ENCODE assay signal across 28 mouse cellular contexts in the genomic region with DNA sequence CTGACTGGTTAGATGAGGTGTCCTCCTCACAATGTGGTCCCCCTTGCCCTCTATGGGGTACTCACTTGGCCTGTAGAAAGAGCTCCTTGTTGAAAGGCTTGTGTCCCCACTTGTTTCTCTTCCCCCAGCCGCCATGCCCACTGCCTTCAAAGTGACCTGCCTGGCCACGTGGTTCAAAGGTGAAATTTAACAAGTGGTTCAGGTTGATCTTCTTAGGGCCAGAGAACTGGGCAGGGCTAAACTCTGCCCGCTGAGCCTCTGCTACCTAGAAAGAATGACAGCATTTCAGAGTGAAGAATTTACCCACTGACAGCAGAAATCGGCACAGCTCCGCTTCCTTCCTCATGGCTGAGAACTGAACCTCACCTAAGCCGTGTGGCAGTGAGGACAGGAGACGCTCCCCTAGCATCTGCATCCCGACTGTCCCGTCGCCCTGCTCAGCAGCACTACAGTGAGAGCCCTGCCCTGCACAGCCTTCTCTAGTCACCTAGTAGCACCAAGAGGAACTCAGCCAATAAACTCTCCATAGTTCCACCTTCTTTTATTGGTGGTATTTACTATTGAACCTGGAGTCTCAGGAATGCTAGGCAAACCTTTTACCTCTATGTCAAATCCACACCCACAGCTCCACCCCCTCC. TPM values are rescaled to one million over a fixed set of nuclear protein-coding genes. Genes with fewer than 3 reads are reported as not detected.
A peak's percentile ranks its signal among the peaks of the same experiment; 100 is the strongest.
DNase-seq lines count a peak whose midpoint lies in the region; ATAC-seq and TF ChIP-seq lines count a peak whose summit lies in the region.
"Had no signal": no experiment of that assay in that cellular context is flagged by ENCODE, and none has a peak within 500 bp of the region (broad histone marks: within the 10 kb centered on the region; RNA-seq: fewer than 3 reads in every experiment).

No protein-coding gene starts in this region.

- no peak for TF ChIP-seq CTCF in kidney, adult 2 months (conservative IDR thresholded peaks at IDR 0.05; ENCODE audit: insufficient read depth, insufficient read length, low read depth, low read length)
- TF ChIP-seq CTCF in intestine, postnatal 0 days (IDR thresholded peaks at IDR 0.05; ENCODE audit: low read depth) = no peak
- TF ChIP-seq CTCF in cerebellum, adult 2 months (IDR thresholded peaks at IDR 0.05; ENCODE audit: borderline replicate concordance, insufficient read depth, low read depth, low read length) = no peak

- H3K4me2 ChIP-seq in liver, embryonic 13.5 days = no peak overlapping the region
- no peak overlapping the region for H3K4me2 ChIP-seq in liver, embryonic 11.5 days
- no peak overlapping the region for H3K4me2 ChIP-seq in intestine, postnatal 0 days (replicated peaks; ENCODE audit: low read depth)
- H3K4me2 ChIP-seq: embryonic facial prominence, embryonic 13.5 days; forebrain, embryonic 13.5 days; heart, embryonic 12.5 days; heart, embryonic 15.5 days; hindbrain, embryonic 13.5 days had no signal

- no peak overlapping the region for H3K4me3 ChIP-seq in kidney, adult 2 months (ENCODE audit: insufficient read depth, low read depth, low read length)
- no peak overlapping the region for H3K4me3 ChIP-seq in liver, embryonic 13.5 days (replicated peaks)
- no peak overlapping the region for H3K4me3 ChIP-seq in liver, embryonic 11.5 days (ENCODE audit: low read depth, low read length)
- no peak overlapping the region for H3K4me3 ChIP-seq in intestine, postnatal 0 days (ENCODE audit: low read depth, low read length)
- H3K4me3 ChIP-seq in cerebellum, adult 2 months (replicated peaks; ENCODE audit: insufficient read depth, low read depth, low read length) = no peak overlapping the region
- H3K4me3 ChIP-seq: embryonic facial prominence, embryonic 10.5 days; embryonic facial prominence, embryonic 13.5 days; erythroblast, embryonic 14.5 days; forebrain, embryonic 13.5 days; heart, embryonic 12.5 days; heart, embryonic 15.5 days; hindbrain, embryonic 10.5 days; hindbrain, embryonic 13.5 days had no signal

- peaks cover 3% of the 10 kb centered on the region for H3K36me3 ChIP-seq in kidney, adult 2 months (ENCODE audit: control insufficient read depth, insufficient read depth, low read length)
- peaks cover 72% of the 10 kb centered on the region for H3K36me3 ChIP-seq in liver, embryonic 13.5 days
- peaks cover 49% of the 10 kb centered on the region for H3K36me3 ChIP-seq in liver, embryonic 11.5 days (ENCODE audit: control insufficient read depth, insufficient read depth, low read length)
- peaks cover 54% of the 10 kb centered on the region for H3K36me3 ChIP-seq in intestine, postnatal 0 days (ENCODE audit: control insufficient read depth, insufficient read depth)

- WGBS in kidney, adult 2 months = 71% methylated on average over 10 of the region's 10 CpGs
- 92% methylated on average over 10 of the region's 10 CpGs for WGBS in liver, embryonic 13.5 days (ENCODE audit: insufficient replicate concordance)
- 91% methylated on average over 10 of the region's 10 CpGs for WGBS in liver, embryonic 11.5 days
- 62% methylated on average over 10 of the region's 10 CpGs for WGBS in intestine, postnatal 0 days
- WGBS in cerebellum, adult 2 months = 88% methylated on average over 10 of the region's 10 CpGs

- peak overlapping the region; percentile 12; the same call in 1 of the 2 replicates for H3K27ac ChIP-seq in kidney, adult 2 months (ENCODE audit: insufficient read depth, low read depth, low read length)
- no peak overlapping the region for H3K27ac ChIP-seq in liver, embryonic 13.5 days
- no peak overlapping the region for H3K27ac ChIP-seq in liver, embryonic 11.5 days (ENCODE audit: low read depth, low read length)
- H3K27ac ChIP-seq in intestine, postnatal 0 days (ENCODE audit: low read depth, low read length) = peak overlapping the region; percentile 15; the same call in 1 of the 2 replicates
- no peak overlapping the region for H3K27ac ChIP-seq in cerebellum, adult 2 months (ENCODE audit: insufficient read depth, low read length)
- H3K27ac ChIP-seq: embryonic facial prominence, embryonic 10.5 days; embryonic facial prominence, embryonic 13.5 days; forebrain, embryonic 13.5 days; heart, embryonic 15.5 days; hindbrain, embryonic 10.5 days; hindbrain, embryonic 13.5 days had no signal

- peak; percentile 71 for DNase-seq in kidney, adult 2 months
- no peak for DNase-seq in kidney, postnatal 10 days
- DNase-seq in liver, embryonic 13.5 days = no peak
- no peak for DNase-seq in liver, embryonic 11.5 days (ENCODE audit: low spot score)
- DNase-seq in cerebellum, adult 2 months = no peak
- DNase-seq: adrenal gland, adult 2 months; adrenal gland, postnatal 14 days; cerebellum, adult 11 months; cerebellum, adult 8-10 months; cerebellum, postnatal 10 days; cerebellum, postnatal 36 days; embryo, embryonic 11 days; gastrocnemius, postnatal 25 days; heart, adult 18-20 months; heart, postnatal 10 days; heart, postnatal 36 days had no signal

- no peak for ATAC-seq in liver, embryonic 13.5 days (ENCODE audit: low read depth)
- ATAC-seq in liver, embryonic 11.5 days (replicated peaks; ENCODE audit: low FRiP score) = no peak
- peak; percentile 31; the same call in 1 of the 2 replicates for ATAC-seq in intestine, postnatal 0 days
- ATAC-seq: CD4-positive, CD25-positive, alpha-beta regulatory T cell, adult 4 months; forebrain, embryonic 13.5 days; forebrain, embryonic 16.5 days; hindbrain, embryonic 16.5 days had no signal

- H3K9ac ChIP-seq in liver, embryonic 13.5 days = 0 out of 2 replicates have a peak overlapping the region, but pooled peaks have one; percentile 3
- H3K9ac ChIP-seq in liver, embryonic 11.5 days (ENCODE audit: low read depth, low read length) = no peak overlapping the region
- H3K9ac ChIP-seq in intestine, postnatal 0 days (ENCODE audit: low read depth, low read length) = no peak overlapping the region
- H3K9ac ChIP-seq: embryonic facial prominence, embryonic 13.5 days; forebrain, embryonic 13.5 days; heart, embryonic 12.5 days; heart, embryonic 15.5 days; hindbrain, embryonic 13.5 days had no signal

- H3K4me1 ChIP-seq in kidney, adult 2 months (ENCODE audit: control insufficient read depth, insufficient read depth, low read length) = peaks cover 20% of the 10 kb centered on the region; the same call in 1 of the 2 replicates
- peaks cover 48% of the 10 kb centered on the region for H3K4me1 ChIP-seq in liver, embryonic 13.5 days (replicated peaks)
- peaks cover 10% of the 10 kb centered on the region for H3K4me1 ChIP-seq in liver, embryonic 11.5 days (replicated peaks; ENCODE audit: control insufficient read depth, insufficient read depth, low read length)
- H3K4me1 ChIP-seq in intestine, postnatal 0 days (replicated peaks; ENCODE audit: control insufficient read depth, insufficient read depth, low read length) = no peaks in the 10 kb centered on the region
- no peaks in the 10 kb centered on the region for H3K4me1 ChIP-seq in cerebellum, adult 2 months (ENCODE audit: control insufficient read depth, insufficient read depth, low read length)
- H3K4me1 ChIP-seq: embryonic facial prominence, embryonic 10.5 days; embryonic facial prominence, embryonic 13.5 days; forebrain, embryonic 13.5 days; heart, embryonic 15.5 days; hindbrain, embryonic 10.5 days; hindbrain, embryonic 13.5 days had no signal

- no peaks in the 10 kb centered on the region for H3K9me3 ChIP-seq in liver, embryonic 13.5 days (replicated peaks)
- H3K9me3 ChIP-seq in liver, embryonic 11.5 days (ENCODE audit: control insufficient read depth, low read length) = no peaks in the 10 kb centered on the region
- H3K9me3 ChIP-seq in intestine, postnatal 0 days (ENCODE audit: control insufficient read depth) = no peaks in the 10 kb centered on the region
- H3K9me3 ChIP-seq: embryonic facial prominence, embryonic 10.5 days; embryonic facial prominence, embryonic 13.5 days; forebrain, embryonic 13.5 days; heart, embryonic 12.5 days; heart, embryonic 15.5 days; hindbrain, embryonic 10.5 days; hindbrain, embryonic 13.5 days had no signal

- TF ChIP-seq POLR2A in kidney, adult 2 months (IDR thresholded peaks at IDR 0.05; ENCODE audit: low read depth, low read length) = no peak
- TF ChIP-seq POLR2A in cerebellum, adult 2 months (IDR thresholded peaks at IDR 0.05; ENCODE audit: borderline replicate concordance, insufficient read depth, low read length) = no peak

- no peaks in the 10 kb centered on the region for H3K27me3 ChIP-seq in kidney, adult 2 months (replicated peaks; ENCODE audit: control insufficient read depth, insufficient read depth, low read length)
- H3K27me3 ChIP-seq in liver, embryonic 13.5 days = no peaks in the 10 kb centered on the region
- no peaks in the 10 kb centered on the region for H3K27me3 ChIP-seq in liver, embryonic 11.5 days (replicated peaks; ENCODE audit: control insufficient read depth, insufficient read depth, low read length)
- H3K27me3 ChIP-seq in intestine, postnatal 0 days (replicated peaks; ENCODE audit: control insufficient read depth, insufficient read depth, low read length) = no peaks in the 10 kb centered on the region
- no peaks in the 10 kb centered on the region for H3K27me3 ChIP-seq in cerebellum, adult 2 months (ENCODE audit: control insufficient read depth, insufficient read depth, low read length)
- H3K27me3 ChIP-seq: embryonic facial prominence, embryonic 13.5 days; forebrain, embryonic 13.5 days; heart, embryonic 12.5 days; heart, embryonic 15.5 days; hindbrain, embryonic 13.5 days had no signal

RNA-seq across cellular contexts. Expression of a gene that starts 15.7 kb away (rescaled TPM):
- polyA plus RNA-seq in kidney, adult 2 months (2012; rRNA removed) = 129 and 144 TPM in 2 replicates
- 122 and 126 TPM in 2 replicates for polyA plus RNA-seq in liver, embryonic 13.5 days (2015; fragmentation: Nextera tagmentation; extraction: Ambion mirVana)
- polyA plus RNA-seq in liver, embryonic 11.5 days (2014; fragmentation: Nextera tagmentation; extraction: Ambion mirVana) = 72.2 and 76.8 TPM in 2 replicates
- 64.9 and 69.1 TPM in 2 replicates for polyA plus RNA-seq in intestine, postnatal 0 days (2015; fragmentation: Nextera tagmentation; extraction: Ambion mirVana)
- polyA plus RNA-seq in cerebellum, adult 2 months (2012; rRNA removed) = 141 and 151 TPM in 2 replicates

RNA-seq across cellular contexts. Expression of a gene that starts 21.4 kb away (rescaled TPM):
- 132 and 160 TPM in 2 replicates for polyA plus RNA-seq in kidney, adult 2 months (2012; rRNA removed)
- polyA plus RNA-seq in liver, embryonic 13.5 days (2015; fragmentation: Nextera tagmentation; extraction: Ambion mirVana) = 120 and 127 TPM in 2 replicates
- polyA plus RNA-seq in liver, embryonic 11.5 days (2014; fragmentation: Nextera tagmentation; extraction: Ambion mirVana) = 171 and 181 TPM in 2 replicates
- 75.7 and 77.1 TPM in 2 replicates for polyA plus RNA-seq in intestine, postnatal 0 days (2015; fragmentation: Nextera tagmentation; extraction: Ambion mirVana)
- 168 and 177 TPM in 2 replicates for polyA plus RNA-seq in cerebellum, adult 2 months (2012; rRNA removed)

RNA-seq across cellular contexts. Expression of a gene that starts 22.4 kb away (rescaled TPM):
- polyA plus RNA-seq in kidney, adult 2 months (2012; rRNA removed) = 19.5 and 25.1 TPM in 2 replicates
- 38.1 and 42.0 TPM in 2 replicates for polyA plus RNA-seq in liver, embryonic 13.5 days (2015; fragmentation: Nextera tagmentation; extraction: Ambion mirVana)
- 62.7 and 67.9 TPM in 2 replicates for polyA plus RNA-seq in liver, embryonic 11.5 days (2014; fragmentation: Nextera tagmentation; extraction: Ambion mirVana)
- 31.3 and 32.4 TPM in 2 replicates for polyA plus RNA-seq in intestine, postnatal 0 days (2015; fragmentation: Nextera tagmentation; extraction: Ambion mirVana)
- polyA plus RNA-seq in cerebellum, adult 2 months (2012; rRNA removed) = 39.5 and 39.8 TPM in 2 replicates

RNA-seq across cellular contexts. Expression of a gene that starts 43.8 kb away (rescaled TPM):
- 108 and 129 TPM in 2 replicates for polyA plus RNA-seq in kidney, adult 2 months (2012; rRNA removed)
- polyA plus RNA-seq in liver, embryonic 13.5 days (2015; fragmentation: Nextera tagmentation; extraction: Ambion mirVana) = 744 and 768 TPM in 2 replicates
- polyA plus RNA-seq in liver, embryonic 11.5 days (2014; fragmentation: Nextera tagmentation; extraction: Ambion mirVana) = 1,214 and 1,307 TPM in 2 replicates
- polyA plus RNA-seq in intestine, postnatal 0 days (2015; fragmentation: Nextera tagmentation; extraction: Ambion mirVana) = 510 and 539 TPM in 2 replicates
- 381 and 416 TPM in 2 replicates for polyA plus RNA-seq in cerebellum, adult 2 months (2012; rRNA removed)

Comparison
In these comparisons a context has a peak if more than half of its experiments do, and no peak if none do; other contexts are left out.
1. H3K27ac ChIP-seq: peak in kidney, adult 2 months (single experiment) and intestine, postnatal 0 days (single experiment); none in liver, embryonic 13.5 days (single experiment), liver, embryonic 11.5 days (single experiment) and cerebellum, adult 2 months (single experiment).